Mouse (Mus musculus) brain, embryonic 14.5 days (tissue): ENCODE data around the gene Zbtb37.

Experiments
- CTCF ChIP-seq: fragments of 200-500 bp; IDR thresholded peaks from 2 replicates; pipeline ENCODE4 v1.5.1; 2012; ENCODE audit warnings: inconsistent platforms, mild to moderate bottlenecking, moderate library complexity, borderline replicate concordance; ENCODE audit not compliant: insufficient read depth, insufficient read length; ENCODE audit errors: extremely low read depth
- POLR2A ChIP-seq: fragments of 200-500 bp; IDR thresholded peaks from 2 replicates; pipeline ENCODE4 v1.6.1; 2012; ENCODE audit warnings: mild to moderate bottlenecking, inconsistent platforms, borderline replicate concordance; ENCODE audit not compliant: poor library complexity, insufficient read depth, insufficient read length, severe bottlenecking; ENCODE audit errors: extremely low read depth

- TF ChIP-seq CTCF: no peak
- no peak for TF ChIP-seq POLR2A
Measured at GRCm38 (mm10) chr1:160993851-160994250, 40.8 kb downstream of the Zbtb37 start.
